In the genomic region with DNA sequence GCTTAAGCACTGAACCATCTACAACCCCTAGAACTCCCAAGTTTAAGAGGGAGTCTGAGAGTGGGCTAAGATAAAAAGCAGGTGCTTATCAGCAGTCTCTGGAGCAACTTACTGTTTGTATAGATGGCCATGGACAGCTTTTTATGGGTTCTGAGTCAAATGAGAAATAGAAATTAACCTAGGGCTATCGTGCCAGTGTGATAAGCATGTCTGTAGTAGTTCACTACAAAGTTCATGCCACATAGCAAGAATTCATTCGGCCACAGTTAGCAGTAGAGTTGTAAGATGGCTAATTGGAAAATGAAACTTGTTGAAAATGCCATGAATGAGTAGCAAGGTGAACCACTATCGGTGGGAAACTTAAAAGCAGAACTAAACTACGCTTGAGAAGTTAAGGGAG, we compare ENCODE assay signal across 9 mouse cellular contexts. TPM values are rescaled to one million over a fixed set of nuclear protein-coding genes. Genes with fewer than 3 reads are reported as not detected.
DNase-seq lines count a peak whose midpoint lies in the region; ATAC-seq and TF ChIP-seq lines count a peak whose summit lies in the region.
"Had no signal": no experiment of that assay in that cellular context is flagged by ENCODE, and none has a peak within 500 bp of the region (broad histone marks: within the 10 kb centered on the region; RNA-seq: fewer than 3 reads in every experiment).

No protein-coding gene starts in this region.

- no peaks in the 10 kb centered on the region for H3K27me3 ChIP-seq in heart, embryonic 14.5 days (ENCODE audit: control insufficient read depth, insufficient read depth, low read length)
- no peaks in the 10 kb centered on the region for H3K27me3 ChIP-seq in G1E (ENCODE audit: insufficient read depth, low read length)
- no peaks in the 10 kb centered on the region for H3K27me3 ChIP-seq in hindbrain, embryonic 13.5 days
- no peaks in the 10 kb centered on the region for H3K27me3 ChIP-seq in midbrain, embryonic 13.5 days
- no peaks in the 10 kb centered on the region for H3K27me3 ChIP-seq in cerebellum, adult 2 months (ENCODE audit: control insufficient read depth, insufficient read depth, low read length)

- no peak for DNase-seq in heart, adult 18-20 months
- no peak for DNase-seq in G1E (ENCODE audit: low spot score)
- no peak for DNase-seq in cerebellum, adult 2 months
- DNase-seq in ovary, postnatal 10 days (ENCODE audit: low spot score) = no peak

- H3K27ac ChIP-seq in heart, embryonic 14.5 days (replicated peaks in 1 of 2; ENCODE audit: control insufficient read depth in 1 of 2, insufficient read depth in 1 of 2, low read depth in 2 of 2, low read length in 2 of 2) = peak overlapping the region in 1 of 2 experiments; percentile 97; a peak in 2 of 4 replicates
- H3K27ac ChIP-seq in hindbrain, embryonic 13.5 days = no peak overlapping the region
- H3K27ac ChIP-seq in midbrain, embryonic 13.5 days = no peak overlapping the region
- no peak overlapping the region for H3K27ac ChIP-seq in cerebellum, adult 2 months (ENCODE audit: insufficient read depth, low read length)

- H3K4me1 ChIP-seq in heart, embryonic 14.5 days (ENCODE audit: control insufficient read depth in 2 of 2, insufficient read depth in 2 of 2, low read length in 2 of 2) = peaks cover 20 to 54% of the 10 kb centered on the region in 2 experiments
- H3K4me1 ChIP-seq in G1E (ENCODE audit: insufficient read depth, low read depth, low read length) = peaks cover 76% of the 10 kb centered on the region
- peaks cover 75% of the 10 kb centered on the region for H3K4me1 ChIP-seq in hindbrain, embryonic 13.5 days (replicated peaks)
- peaks cover 61% of the 10 kb centered on the region for H3K4me1 ChIP-seq in midbrain, embryonic 13.5 days (replicated peaks)
- peaks cover 18% of the 10 kb centered on the region for H3K4me1 ChIP-seq in cerebellum, adult 2 months (ENCODE audit: control insufficient read depth, insufficient read depth, low read length)

- 73% methylated on average over 4 of the region's 4 CpGs for WGBS in heart, embryonic 14.5 days
- 90% methylated on average over 4 of the region's 4 CpGs for WGBS in hindbrain, embryonic 13.5 days
- 89% methylated on average over 4 of the region's 4 CpGs for WGBS in midbrain, embryonic 13.5 days
- 78% methylated on average over 4 of the region's 4 CpGs for WGBS in cerebellum, adult 2 months

- peak overlapping the region; percentile 99 for H3K4me2 ChIP-seq in heart, embryonic 14.5 days (ENCODE audit: low read length)
- H3K4me2 ChIP-seq in hindbrain, embryonic 13.5 days = peak overlapping the region; percentile 99
- peak overlapping the region; percentile 98 for H3K4me2 ChIP-seq in midbrain, embryonic 13.5 days (replicated peaks)

- peaks cover 73% of the 10 kb centered on the region for H3K36me3 ChIP-seq in heart, embryonic 14.5 days (ENCODE audit: control insufficient read depth, insufficient read depth, low read length)
- peaks cover 84% of the 10 kb centered on the region for H3K36me3 ChIP-seq in G1E (replicated peaks)
- H3K36me3 ChIP-seq in hindbrain, embryonic 13.5 days = peaks cover 59% of the 10 kb centered on the region
- peaks cover 60% of the 10 kb centered on the region for H3K36me3 ChIP-seq in midbrain, embryonic 13.5 days

- peak overlapping the region; percentile 83 for H3K9ac ChIP-seq in heart, embryonic 14.5 days (ENCODE audit: low read length)
- H3K9ac ChIP-seq in hindbrain, embryonic 13.5 days = peak overlapping the region; percentile 92
- peak overlapping the region; percentile 83 for H3K9ac ChIP-seq in midbrain, embryonic 13.5 days (replicated peaks)

- H3K4me3 ChIP-seq in heart, embryonic 14.5 days (ENCODE audit: control insufficient read depth in 1 of 2, insufficient read depth in 1 of 2, low read depth in 1 of 2, low read length in 2 of 2) = peak overlapping the region; percentile 14 to 66; a peak in 3 of 4 replicates
- H3K4me3 ChIP-seq in G1E (ENCODE audit: low read depth, low read length) = peak overlapping the region; percentile 80
- H3K4me3 ChIP-seq in hindbrain, embryonic 13.5 days = peak overlapping the region; percentile 86
- H3K4me3 ChIP-seq in midbrain, embryonic 13.5 days (replicated peaks) = peak overlapping the region; percentile 72
- no peak overlapping the region for H3K4me3 ChIP-seq in cerebellum, adult 2 months (replicated peaks; ENCODE audit: insufficient read depth, low read depth, low read length)

- TF ChIP-seq CTCF in G1E (IDR thresholded peaks at IDR 0.05; ENCODE audit: low read depth, low read length) = no peak
- TF ChIP-seq CTCF in cerebellum, adult 2 months (IDR thresholded peaks at IDR 0.05; ENCODE audit: borderline replicate concordance, insufficient read depth, low read depth, low read length) = no peak

- ATAC-seq in heart, embryonic 14.5 days (ENCODE audit: insufficient number of reproducible peaks, insufficient read depth, low FRiP score, low read depth) = no peak
- no peak for ATAC-seq in G1E (ENCODE audit: extremely low read depth, insufficient number of reproducible peaks, low FRiP score, poor library complexity, severe bottlenecking)
- no peak for ATAC-seq in hindbrain, embryonic 13.5 days (ENCODE audit: low FRiP score)
- no peak for ATAC-seq in midbrain, embryonic 13.5 days
- no peak for ATAC-seq in inflammation-experienced regulatory T-cells, adult 6 months

- no peaks in the 10 kb centered on the region for H3K9me3 ChIP-seq in heart, embryonic 14.5 days (ENCODE audit: control insufficient read depth, low read length)
- no peaks in the 10 kb centered on the region for H3K9me3 ChIP-seq in G1E (replicated peaks)
- H3K9me3 ChIP-seq in hindbrain, embryonic 13.5 days = no peaks in the 10 kb centered on the region
- no peaks in the 10 kb centered on the region for H3K9me3 ChIP-seq in midbrain, embryonic 13.5 days

- no peak for TF ChIP-seq POLR2A in cerebellum, adult 2 months (IDR thresholded peaks at IDR 0.05; ENCODE audit: borderline replicate concordance, insufficient read depth, low read length)

RNA-seq across cellular contexts. Expression of a gene that starts 1.2 kb away (rescaled TPM):
- polyA plus RNA-seq in heart, embryonic 14.5 days (2014; fragmentation: Nextera tagmentation; extraction: Ambion mirVana) = 290 and 303 TPM in 2 replicates
- 100 to 1,000 TPM; 619 to 711 TPM for total RNA-seq in heart, adult 18-20 months (2021)
- 42.8 and 72.7 TPM in 2 replicates for total RNA-seq in G1E (2014; fragmentation: Nextera tagmentation)
- 125 and 144 TPM in 2 replicates for total RNA-seq in G1E (2017)
- polyA plus RNA-seq in G1E (2012) = 50.6 and 59.2 TPM in 2 replicates
- 159 and 173 TPM in 2 replicates for polyA plus RNA-seq in hindbrain, embryonic 13.5 days (2015; fragmentation: Nextera tagmentation; extraction: Ambion mirVana)
- polyA plus RNA-seq in midbrain, embryonic 13.5 days (2015; fragmentation: Nextera tagmentation; extraction: Ambion mirVana) = 169 and 170 TPM in 2 replicates
- polyA plus RNA-seq in inflammation-experienced regulatory T-cells, adult 6 months (2017; shearing (Covaris generic)) = 100 to 1,000 TPM in 2 of 3 experiments, 10 to 100 TPM in 1; 85.3 to 111 (median 111) TPM
- 184 and 191 TPM in 2 replicates for polyA plus RNA-seq in cerebellum, adult 2 months (2012; rRNA removed)

RNA-seq across cellular contexts. Expression of a gene that starts 1.5 kb away (rescaled TPM):
- 73.2 and 75.9 TPM in 2 replicates for polyA plus RNA-seq in heart, embryonic 14.5 days (2014; fragmentation: Nextera tagmentation; extraction: Ambion mirVana)
- 10 to 100 TPM; 51.4 to 63.0 TPM for total RNA-seq in heart, adult 18-20 months (2021)
- 63.7 and 115 TPM in 2 replicates for total RNA-seq in G1E (2014; fragmentation: Nextera tagmentation)
- total RNA-seq in G1E (2017) = 62.3 and 64.1 TPM in 2 replicates
- polyA plus RNA-seq in G1E (2012) = 62.6 and 81.3 TPM in 2 replicates
- 109 TPM in 2 replicates for polyA plus RNA-seq in hindbrain, embryonic 13.5 days (2015; fragmentation: Nextera tagmentation; extraction: Ambion mirVana)
- 111 and 113 TPM in 2 replicates for polyA plus RNA-seq in midbrain, embryonic 13.5 days (2015; fragmentation: Nextera tagmentation; extraction: Ambion mirVana)
- polyA plus RNA-seq in inflammation-experienced regulatory T-cells, adult 6 months (2017; shearing (Covaris generic)) = 100 to 1,000 TPM; 276 to 454 (median 423) TPM
- 143 and 152 TPM in 2 replicates for polyA plus RNA-seq in cerebellum, adult 2 months (2012; rRNA removed)

RNA-seq across cellular contexts. Expression of a gene that starts 5.9 kb away (rescaled TPM):
- polyA plus RNA-seq in heart, embryonic 14.5 days (2014; fragmentation: Nextera tagmentation; extraction: Ambion mirVana) = 1,353 and 1,384 TPM in 2 replicates
- total RNA-seq in heart, adult 18-20 months (2021) = 100 to 1,000 TPM; 303 to 305 TPM
- total RNA-seq in G1E (2014; fragmentation: Nextera tagmentation) = 804 and 991 TPM in 2 replicates
- total RNA-seq in G1E (2017) = 724 and 774 TPM in 2 replicates
- polyA plus RNA-seq in G1E (2012) = 3,649 and 4,709 TPM in 2 replicates
- 851 and 865 TPM in 2 replicates for polyA plus RNA-seq in hindbrain, embryonic 13.5 days (2015; fragmentation: Nextera tagmentation; extraction: Ambion mirVana)
- 785 and 825 TPM in 2 replicates for polyA plus RNA-seq in midbrain, embryonic 13.5 days (2015; fragmentation: Nextera tagmentation; extraction: Ambion mirVana)
- 1,000 to 10,000 TPM; 3,037 to 4,758 (median 3,214) TPM for polyA plus RNA-seq in inflammation-experienced regulatory T-cells, adult 6 months (2017; shearing (Covaris generic))
- 289 and 305 TPM in 2 replicates for polyA plus RNA-seq in cerebellum, adult 2 months (2012; rRNA removed)

RNA-seq across cellular contexts. Expression of a gene that starts 8.5 kb away (rescaled TPM):
- polyA plus RNA-seq in heart, embryonic 14.5 days (2014; fragmentation: Nextera tagmentation; extraction: Ambion mirVana) = 468 and 495 TPM in 2 replicates
- 1,000 to 10,000 TPM; 1,596 to 1,839 TPM for total RNA-seq in heart, adult 18-20 months (2021)
- 19.0 and 25.3 TPM in 2 replicates for total RNA-seq in G1E (2014; fragmentation: Nextera tagmentation)
- total RNA-seq in G1E (2017) = 21.9 and 24.5 TPM in 2 replicates
- polyA plus RNA-seq in G1E (2012) = 3.1 and 5.7 TPM in 2 replicates
- 7.1 and 9.2 TPM in 2 replicates for polyA plus RNA-seq in hindbrain, embryonic 13.5 days (2015; fragmentation: Nextera tagmentation; extraction: Ambion mirVana)
- polyA plus RNA-seq in midbrain, embryonic 13.5 days (2015; fragmentation: Nextera tagmentation; extraction: Ambion mirVana) = 8.0 and 9.5 TPM in 2 replicates
- 10 to 100 TPM in 2 of 3 experiments, 1 to 10 TPM in 1; 6.2 to 27.4 (median 21.7) TPM for polyA plus RNA-seq in inflammation-experienced regulatory T-cells, adult 6 months (2017; shearing (Covaris generic))
- polyA plus RNA-seq in cerebellum, adult 2 months (2012; rRNA removed) = 35.0 and 35.9 TPM in 2 replicates

RNA-seq across cellular contexts. Expression of a gene that starts 9.6 kb away (rescaled TPM):
- polyA plus RNA-seq in heart, embryonic 14.5 days (2014; fragmentation: Nextera tagmentation; extraction: Ambion mirVana) = 0.74 and 1.2 TPM in 2 replicates
- under 1 TPM; 0.21 to 0.35 TPM for total RNA-seq in heart, adult 18-20 months (2021)
- 1.1 and 3.1 TPM in 2 replicates for total RNA-seq in G1E (2014; fragmentation: Nextera tagmentation)
- total RNA-seq in G1E (2017) = 2.8 and 3.4 TPM in 2 replicates
- 9.0 TPM in 2 replicates for polyA plus RNA-seq in G1E (2012)
- 0.16 and 0.21 TPM in 2 replicates for polyA plus RNA-seq in hindbrain, embryonic 13.5 days (2015; fragmentation: Nextera tagmentation; extraction: Ambion mirVana)
- polyA plus RNA-seq in midbrain, embryonic 13.5 days (2015; fragmentation: Nextera tagmentation; extraction: Ambion mirVana) = 0.17 and 0.26 TPM in 2 replicates
- under 1 TPM; 0.17 to 0.69 (median 0.21) TPM for polyA plus RNA-seq in inflammation-experienced regulatory T-cells, adult 6 months (2017; shearing (Covaris generic))
- not detected in 2 replicates for polyA plus RNA-seq in cerebellum, adult 2 months (2012; rRNA removed)
- polyA plus RNA-seq: large intestine, adult 2 months had no signal
